Mouse (Mus musculus) heart, postnatal 4 days (tissue): ENCODE data around the gene Sh3d21. TPM values are rescaled to one million over a fixed set of nuclear protein-coding genes. Genes with fewer than 3 reads are reported as not detected.
A peak's percentile ranks its signal among the peaks of the same experiment; 100 is the strongest.
"Not testable (repeated sequence)": the region's sequence is repeated elsewhere in the genome, so short reads cannot be mapped to it uniquely, and the experiment has no call there.

Experiments
- DNase-seq: peaks from one replicate; pipeline ENCODE4 v3.0.0; 2021
- total RNA-seq, 2 experiments: library from RNA; stranded (reverse); gene quantifications; 2 replicates each; pipeline ENCODE4 v1.2.3; 2021

Sh3d21 gene
- total RNA-seq: 1 to 10 TPM; 1.6 to 1.8 TPM

- DNase-seq: peak; percentile 39
These were observed at the start of gene Sh3d21 for GRCm38 (mm10) chr4:126163067-126163659. TSS of gene Sh3d21 (minus strand) at chr4:126163491.

GRCm38 (mm10) chr4:126207081-126207480, 43.8 kb upstream of the Sh3d21 start:
- no peak for DNase-seq

DNA sequence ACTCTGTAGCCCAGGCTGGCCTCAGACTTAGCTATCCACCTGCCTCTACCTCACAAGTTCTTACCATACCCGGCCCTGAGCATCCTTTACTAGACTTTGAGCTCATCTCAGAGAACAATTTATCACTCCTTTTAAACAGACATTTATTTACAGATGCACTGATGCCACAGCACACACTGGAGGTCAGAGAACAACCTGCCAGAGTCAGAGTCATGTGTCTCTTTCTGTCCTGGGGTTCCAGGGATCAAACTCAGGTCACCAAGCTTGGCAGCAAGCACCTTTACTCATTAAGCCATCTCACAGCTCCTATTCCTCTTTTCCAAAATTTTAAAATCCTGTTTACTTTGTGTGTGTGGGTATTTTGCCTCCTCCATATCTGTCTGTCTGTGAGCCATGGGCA, 42.1 kb upstream of the Sh3d21 start:
- DNase-seq: no peak

DNA sequence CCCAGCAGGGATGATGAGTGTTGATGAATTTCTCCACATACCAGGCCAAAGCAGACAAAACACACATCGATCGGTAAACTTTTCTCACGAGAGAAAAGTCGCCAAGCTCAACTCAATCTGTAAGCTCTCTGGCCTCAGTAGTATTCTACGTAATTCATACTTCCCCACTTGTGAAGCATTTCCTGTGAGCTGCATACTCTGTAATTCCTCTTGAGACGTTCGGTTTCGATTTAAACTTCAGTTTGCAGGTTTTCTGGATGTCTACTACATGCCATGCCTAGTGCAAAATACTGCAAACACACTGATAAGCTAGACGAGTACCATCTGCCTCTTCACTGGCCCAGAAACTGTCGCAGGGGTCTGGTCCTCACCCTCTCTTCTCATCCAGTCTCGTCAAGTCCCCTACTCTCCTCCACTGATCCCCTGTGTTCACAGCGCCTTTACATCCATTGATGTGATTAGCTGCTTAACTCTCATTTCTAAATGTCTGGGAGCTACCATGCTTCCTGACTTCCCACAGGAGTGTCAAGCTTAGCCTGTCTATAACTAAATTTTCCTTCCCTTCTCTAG, 41.5 kb upstream of the Sh3d21 start:
- DNase-seq: no peak

DNA sequence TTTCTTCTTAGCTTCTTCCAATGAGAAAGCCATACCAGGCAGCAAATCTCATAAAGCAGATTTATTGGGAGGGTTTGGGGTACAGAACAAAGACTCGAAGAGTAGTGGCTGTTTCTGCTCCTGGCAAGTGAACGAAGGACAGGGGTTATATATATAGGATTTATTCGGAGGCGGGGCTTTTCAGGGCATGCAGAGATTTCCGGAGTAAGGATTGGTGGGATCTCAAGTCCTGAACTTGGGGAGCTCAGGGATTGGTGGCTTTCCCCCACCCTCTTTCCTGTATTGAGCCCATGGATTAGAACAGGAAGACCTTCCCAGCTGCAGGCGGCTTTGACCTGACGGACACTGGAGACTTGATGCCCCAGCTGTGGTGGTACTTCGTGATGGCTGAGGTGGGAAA, 40.7 kb upstream of the Sh3d21 start:
- no peak for DNase-seq

- no peak for DNase-seq
These were observed 40.1 kb upstream of the Sh3d21 start for GRCm38 (mm10) chr4:126203336-126203895.

DNA sequence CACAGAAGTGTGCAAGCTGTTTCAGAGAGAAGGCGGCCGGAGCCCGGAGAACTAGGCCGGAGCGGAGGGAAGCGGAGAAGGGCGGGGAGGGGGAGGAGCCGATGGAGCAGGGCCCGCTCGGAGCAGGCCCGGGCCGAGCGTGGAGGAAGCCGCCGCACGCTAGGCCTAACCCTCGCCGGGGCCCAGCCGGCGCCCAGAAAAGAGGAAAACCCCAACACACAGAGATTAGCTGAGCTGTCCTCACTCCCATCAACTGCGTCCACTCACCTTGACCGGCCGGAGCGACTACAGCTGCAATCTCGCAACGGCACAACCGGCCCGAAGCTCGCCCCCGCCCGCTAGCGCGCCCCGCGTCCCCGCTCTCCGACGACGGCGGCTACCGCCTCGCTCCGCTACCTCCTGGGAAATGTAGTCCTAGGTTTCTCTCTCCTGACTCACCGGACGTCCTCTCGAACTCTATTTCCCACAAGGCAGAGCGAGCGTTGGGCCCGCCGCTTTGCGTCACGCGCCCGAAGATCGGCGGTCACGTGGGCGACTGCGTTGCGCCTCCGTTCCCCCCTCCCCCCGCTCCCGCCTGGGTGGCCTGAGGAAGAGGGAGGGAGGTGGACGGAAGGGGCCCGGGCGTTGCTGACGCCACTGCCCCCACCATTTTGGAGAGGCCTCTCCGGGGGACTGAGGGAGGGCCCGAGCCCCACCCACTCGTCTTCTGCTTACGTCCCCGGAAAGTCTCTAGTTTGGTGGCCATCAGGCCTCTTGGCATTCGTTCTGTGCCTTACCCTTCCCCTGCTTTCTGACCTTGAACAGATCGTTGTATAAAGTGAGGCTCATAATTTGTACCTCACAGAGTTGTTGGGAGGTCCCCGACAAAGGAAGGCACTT, 39.3 kb upstream of the Sh3d21 start, which contains the start of gene Thrap3:
Gene Thrap3 (minus strand): TSS at position 458 of the 879 bp plus-strand sequence.
- peak; percentile 99 for DNase-seq

DNA sequence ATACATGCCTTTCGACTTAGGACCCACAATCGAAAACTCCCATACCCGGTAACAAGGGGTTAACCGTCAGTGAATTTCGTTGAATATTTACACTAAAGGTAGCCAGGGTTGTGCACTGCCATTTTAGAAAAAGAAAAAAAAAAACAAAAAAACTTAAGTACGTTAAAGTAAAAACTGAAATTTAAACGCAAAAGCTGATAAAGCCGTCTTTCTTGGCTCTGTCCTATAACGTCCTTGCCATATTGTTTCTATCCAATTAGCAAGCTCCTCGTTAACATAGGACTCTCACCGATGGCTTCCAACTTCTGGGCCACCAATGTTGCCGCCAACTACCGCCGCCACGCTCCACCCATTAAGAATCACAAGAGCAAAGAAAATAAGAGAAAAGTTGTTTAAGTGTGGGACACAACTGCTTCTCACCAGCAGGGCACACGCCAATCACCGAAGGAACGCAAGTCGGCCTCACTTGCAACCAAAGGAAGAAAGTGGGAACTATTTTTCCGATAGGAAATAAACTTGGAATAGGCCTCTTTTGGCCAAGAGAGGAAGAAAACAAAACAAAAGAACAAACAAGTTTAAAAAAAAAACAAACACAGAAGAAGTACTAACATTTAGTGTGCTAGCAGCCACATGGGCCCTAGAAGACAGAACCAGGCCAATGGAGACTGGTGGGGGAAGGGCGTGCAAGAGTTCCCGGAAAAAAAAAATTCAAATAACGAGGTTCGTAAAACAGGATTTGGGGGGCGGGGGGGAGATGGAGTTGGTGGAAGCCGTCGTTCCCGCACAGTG, 38.4 kb upstream of the Sh3d21 start:
- peak; percentile 60 for DNase-seq

- no peak for DNase-seq
These were observed 37.4 kb upstream of the Sh3d21 start for GRCm38 (mm10) chr4:126200656-126201055.

DNA sequence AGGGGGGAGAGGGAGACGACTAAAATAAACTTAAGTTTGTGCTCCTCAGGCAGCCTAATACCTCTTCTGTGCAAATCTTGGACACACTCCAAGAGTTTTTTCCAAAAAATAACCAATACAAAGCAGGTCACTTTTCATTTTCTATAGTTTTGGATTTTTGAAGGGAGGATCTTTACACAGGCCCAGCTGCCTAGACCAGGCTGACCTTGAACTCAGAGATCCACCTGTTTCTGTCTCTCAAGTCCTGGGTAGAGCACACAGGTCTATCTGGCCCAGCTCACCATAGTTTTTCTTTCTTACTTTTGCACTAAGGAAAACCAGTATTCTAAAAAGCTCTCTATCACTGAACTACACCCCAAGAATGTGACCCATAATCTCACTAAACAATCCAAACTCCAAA, 36.7 kb upstream of the Sh3d21 start:
- DNase-seq: no peak

- no peak for DNase-seq
These were observed 36.3 kb upstream of the Sh3d21 start for GRCm38 (mm10) chr4:126199556-126199955.

GRCm38 (mm10) chr4:126197485-126197884, 34.2 kb upstream of the Sh3d21 start:
- DNase-seq: peak; percentile 34

DNA sequence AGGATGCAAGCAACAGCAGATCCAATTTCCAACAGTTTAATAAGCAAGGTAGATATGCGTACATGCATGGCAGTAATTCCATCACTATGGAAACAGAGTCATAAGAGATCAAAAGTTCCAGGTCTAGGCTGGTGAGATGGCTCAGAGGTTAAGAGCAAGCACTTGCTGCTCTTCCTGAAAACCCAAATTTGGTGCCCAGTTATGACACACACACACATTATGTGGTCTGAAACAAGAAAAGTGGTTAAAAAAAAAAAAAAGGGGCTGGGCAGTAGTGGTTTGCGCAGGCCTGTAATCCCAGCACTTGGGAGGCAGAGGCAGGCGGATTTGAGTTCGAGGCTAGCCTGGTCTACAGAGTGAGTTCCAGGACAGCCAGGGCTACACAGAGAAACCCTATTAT, 31.6 kb upstream of the Sh3d21 start:
- DNase-seq: no peak

GRCm38 (mm10) chr4:126194216-126194615, 30.9 kb upstream of the Sh3d21 start:
- DNase-seq: no peak

GRCm38 (mm10) chr4:126190636-126191035, 27.3 kb upstream of the Sh3d21 start:
- no peak for DNase-seq

- no peak for DNase-seq
These were observed 23.8 kb upstream of the Sh3d21 start for GRCm38 (mm10) chr4:126187096-126187495.

DNA sequence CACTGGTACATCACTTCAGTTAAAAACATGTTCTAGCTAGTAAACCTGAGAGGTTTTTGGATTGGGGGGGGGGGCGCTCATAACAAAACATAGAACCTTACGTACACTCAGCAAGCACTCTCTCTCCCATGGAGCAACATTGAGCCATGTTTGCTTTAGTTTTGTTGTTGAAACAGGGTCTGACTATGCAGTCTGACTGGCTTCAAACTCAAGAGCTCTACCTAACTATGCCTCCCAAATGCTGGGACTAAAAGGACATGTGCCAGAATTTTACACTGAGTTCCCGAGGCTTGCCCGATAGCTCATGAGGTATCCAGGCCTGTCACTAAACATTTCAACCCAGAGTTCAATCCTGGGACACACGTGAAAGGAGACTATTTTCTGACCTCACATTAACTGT, 19.7 kb upstream of the Sh3d21 start:
- DNase-seq: no peak

DNA sequence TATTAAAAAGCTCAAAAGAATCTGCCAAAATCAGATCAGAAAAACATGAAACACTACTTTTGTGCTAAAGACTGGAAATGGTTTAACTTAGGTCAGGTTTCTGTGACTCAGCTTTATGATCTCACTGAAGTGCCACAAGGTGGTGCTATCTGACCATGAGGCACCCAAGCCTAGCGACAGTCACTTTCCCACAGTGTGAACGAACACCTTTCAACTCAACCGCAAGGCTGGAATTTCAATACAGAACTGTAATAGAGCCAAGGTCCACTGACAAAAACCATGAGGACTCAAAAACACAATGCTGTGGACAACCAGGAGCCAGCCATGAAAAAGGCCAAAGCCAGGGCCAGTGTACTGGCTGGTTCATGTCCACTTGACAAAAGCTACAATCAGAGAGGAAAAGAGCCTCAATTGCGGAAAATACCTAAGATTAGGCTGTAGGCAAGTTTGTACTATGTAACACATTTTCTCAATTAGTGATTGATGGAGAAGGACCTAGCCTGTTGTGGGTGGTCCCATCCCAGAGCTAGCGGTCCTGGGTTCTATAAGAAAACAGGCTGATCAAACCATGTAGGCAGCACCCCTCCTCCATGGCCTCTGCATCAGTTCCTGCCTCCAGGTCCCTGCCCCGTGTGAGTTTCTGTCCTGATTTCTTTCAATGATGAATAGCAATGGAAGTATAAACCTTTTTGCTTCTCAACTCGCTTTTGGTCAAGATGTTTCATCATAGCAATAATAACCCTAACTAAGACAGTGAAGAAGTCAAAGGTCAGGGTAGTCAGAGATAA, 18.1 kb upstream of the Sh3d21 start:
- peak; percentile 59 for DNase-seq

- DNase-seq: not testable (repeated sequence)
These were observed 12.7 kb upstream of the Sh3d21 start for GRCm38 (mm10) chr4:126175980-126176379.

DNA sequence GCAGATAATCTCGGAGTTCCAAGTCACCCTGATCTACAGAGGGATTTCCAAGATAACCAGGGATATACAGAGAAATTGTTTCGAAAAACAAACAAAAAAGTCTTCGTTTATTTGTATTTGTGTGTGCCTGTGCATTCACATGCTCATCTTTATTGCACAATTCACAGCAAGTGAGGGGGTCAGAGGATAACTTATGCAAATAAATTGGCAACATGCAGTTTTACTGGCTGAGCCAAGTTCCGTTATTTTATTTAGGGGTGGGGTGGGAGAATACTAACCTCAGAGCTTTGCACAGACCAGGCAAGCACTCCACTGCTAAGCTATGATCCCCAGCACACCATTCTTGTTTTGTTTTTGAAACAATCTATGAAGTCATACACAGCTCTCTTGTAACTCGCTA, 10.5 kb upstream of the Sh3d21 start:
- no peak for DNase-seq

DNA sequence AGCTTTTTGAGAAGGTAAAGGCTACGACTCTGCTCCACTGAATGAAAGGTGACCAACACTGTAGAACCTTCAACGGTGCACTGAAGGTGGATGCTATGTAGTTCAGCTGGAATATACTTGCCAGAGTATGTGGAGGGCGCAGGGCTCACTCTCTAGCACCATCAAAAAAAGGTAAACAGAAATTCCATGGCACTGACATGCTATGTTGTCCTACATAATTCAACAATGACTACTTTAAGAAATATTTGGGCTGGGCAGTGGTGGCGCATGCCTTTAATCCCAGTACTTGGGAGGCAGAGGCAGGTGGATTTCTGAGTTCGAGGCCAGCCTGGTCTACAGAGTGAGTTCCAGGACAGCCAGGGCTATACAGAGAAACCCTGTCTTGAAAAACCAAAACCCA, 7.4 kb upstream of the Sh3d21 start:
- DNase-seq: not testable (repeated sequence)

- no peak for DNase-seq
These were observed 5.6 kb upstream of the Sh3d21 start for GRCm38 (mm10) chr4:126168851-126169250.
